Mouse (Mus musculus) spleen, embryonic (tissue): ENCODE data around the gene Synpo2.
"Not testable (repeated sequence)": the region's sequence is repeated elsewhere in the genome, so short reads cannot be mapped to it uniquely, and the experiment has no call there.

Source experiments
- CTCF ChIA-PET: fragments of 350-600 bp; sonication (Branson Sonifier 250); formaldehyde crosslinking; loops from one replicate; lab custom pipeline; 2022; lab: Charles Lee

Synpo2 gene

DNA sequence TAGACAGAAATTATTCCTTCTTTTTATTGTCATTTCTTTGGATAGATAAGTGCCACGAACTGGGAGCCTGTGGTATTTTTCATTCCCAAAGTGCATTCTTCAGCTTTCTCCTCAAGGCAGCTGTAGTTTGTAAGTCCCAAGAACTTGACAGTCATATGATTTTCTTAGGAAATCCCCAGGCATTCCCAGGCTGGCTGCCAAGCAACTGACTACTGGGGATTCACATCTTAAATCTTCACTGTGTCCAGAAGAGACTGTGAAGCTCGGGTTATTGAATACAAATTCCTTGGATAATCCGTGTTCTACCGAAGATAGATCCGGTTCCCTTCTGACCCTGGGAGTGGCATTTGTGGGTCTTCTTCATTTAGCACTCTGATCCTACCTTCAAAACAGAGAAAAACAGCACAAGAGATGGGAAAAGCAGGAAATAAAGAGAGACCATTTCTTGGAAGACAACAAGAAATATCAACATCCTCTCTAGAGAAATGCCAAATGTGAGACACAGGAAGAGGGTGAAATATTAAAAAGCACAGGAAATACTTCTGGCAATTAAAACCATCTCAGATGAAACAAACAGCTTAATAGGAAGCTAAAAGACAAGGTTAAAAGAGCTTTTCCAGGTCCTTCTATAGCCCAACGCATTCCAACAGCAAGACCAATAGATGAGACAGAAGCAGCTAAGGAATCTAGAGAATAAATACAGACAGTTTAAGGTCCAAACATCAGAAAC, 97.5 kb downstream of the Synpo2 start:
- CTCF ChIA-PET: no interaction called here

DNA sequence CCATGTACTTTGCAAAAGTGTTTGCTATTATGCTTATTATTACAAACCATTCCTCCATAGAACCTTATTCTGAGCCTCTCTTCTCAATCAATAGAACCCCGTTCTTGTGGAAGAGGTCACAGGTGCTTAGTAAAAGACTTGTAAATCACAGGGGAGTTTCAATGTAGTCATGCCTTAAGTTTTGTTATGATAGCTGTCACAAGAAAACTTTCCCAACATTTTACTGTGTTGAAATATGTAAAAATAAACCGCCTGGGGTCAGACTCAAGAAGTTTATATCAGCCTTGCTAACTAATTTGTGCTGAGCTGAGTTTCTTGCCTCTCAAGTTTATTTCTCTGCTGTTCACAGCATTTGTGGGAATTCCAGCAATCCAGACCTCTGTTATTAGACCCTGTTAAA, 103.8 kb downstream of the Synpo2 start:
- CTCF ChIA-PET: no interaction called here

DNA sequence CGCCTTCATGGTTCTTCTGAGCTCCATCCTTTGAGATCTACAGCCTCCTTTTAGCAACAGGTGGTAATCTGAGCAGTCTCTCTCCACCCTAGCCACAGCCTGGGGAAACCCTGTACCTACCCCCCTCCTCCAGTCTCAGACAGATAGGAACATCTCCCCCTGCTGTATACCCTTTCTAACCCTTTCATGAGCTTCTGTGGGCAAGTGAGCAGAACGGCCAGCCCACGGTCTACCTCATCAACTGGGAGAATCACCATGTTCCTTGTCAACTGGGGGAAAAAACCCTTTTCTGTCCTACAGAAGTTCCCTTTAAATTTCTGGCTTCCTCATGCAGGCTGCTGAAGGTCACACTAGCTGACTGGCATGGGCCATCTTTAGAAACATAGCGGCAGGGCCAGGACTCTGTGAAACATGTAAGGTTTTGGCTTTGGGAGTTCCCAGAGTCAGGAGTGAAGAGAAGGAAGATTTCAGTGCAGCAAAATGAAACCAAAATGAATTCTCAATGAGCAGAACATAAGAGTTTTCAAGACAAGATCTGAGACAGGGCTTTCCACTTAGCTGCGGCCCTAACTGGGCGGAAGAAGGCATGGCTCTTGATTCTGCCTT, 104.7 kb downstream of the Synpo2 start:
- CTCF ChIA-PET: no interaction called here

DNA sequence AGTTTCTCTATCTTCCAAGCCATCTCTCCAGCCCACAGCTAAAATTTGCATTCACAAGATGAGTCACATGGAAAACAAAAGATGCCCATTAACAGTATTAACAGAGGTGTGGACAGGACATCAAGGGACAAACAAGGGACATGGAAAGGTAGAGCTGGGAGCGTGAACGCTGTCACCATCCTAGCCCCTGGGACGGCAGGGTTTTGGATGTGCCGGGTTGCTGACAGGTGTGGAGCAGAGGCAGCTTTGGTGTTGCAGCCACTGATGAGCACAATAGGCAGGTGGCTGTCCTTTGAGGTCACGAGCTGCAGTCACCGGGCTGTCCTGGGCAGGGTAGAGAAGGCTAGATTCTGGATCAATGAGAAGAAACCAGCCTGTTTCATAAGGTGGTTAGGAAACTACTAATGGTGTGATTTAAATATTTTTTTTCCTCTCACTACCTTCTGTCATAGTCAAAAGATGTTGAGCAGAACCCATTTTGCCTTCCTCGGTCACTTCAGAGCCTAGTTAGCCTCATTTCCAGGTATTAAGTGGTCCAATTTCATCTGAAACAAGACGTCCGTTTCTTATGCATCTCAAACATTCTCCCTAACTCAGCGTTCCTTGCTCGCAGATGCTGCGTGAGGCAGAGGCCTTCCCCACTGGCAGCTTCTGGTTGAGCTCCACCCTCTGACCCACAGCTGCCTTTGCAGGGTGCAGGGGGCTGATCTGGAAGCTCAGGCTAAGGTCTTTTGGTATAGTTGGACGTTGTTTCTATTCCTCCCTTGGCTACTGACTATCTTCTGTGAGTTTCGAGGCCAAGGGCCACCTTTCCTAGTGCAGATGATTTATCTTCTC, 105.4 kb downstream of the Synpo2 start:
- CTCF ChIA-PET: no interaction called here

DNA sequence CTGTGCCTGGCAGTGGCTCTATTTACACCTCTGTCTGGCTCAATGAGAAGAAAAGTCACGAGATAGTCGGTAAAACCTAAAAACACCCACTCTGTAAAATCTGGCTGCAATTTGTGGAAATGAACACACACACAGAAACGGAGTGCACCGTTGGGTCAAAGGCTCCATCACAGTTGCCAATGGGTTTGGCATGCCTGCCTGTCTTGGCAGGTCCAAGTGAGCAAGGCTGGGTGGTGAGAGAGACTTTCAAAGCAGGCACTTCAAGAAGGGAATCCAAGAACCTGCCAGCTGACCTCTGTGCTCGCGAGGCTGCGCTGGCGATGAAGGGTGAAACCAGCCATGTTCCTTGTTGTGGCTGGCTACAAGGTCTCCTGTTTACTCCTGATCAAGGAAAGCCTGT, 107.2 kb downstream of the Synpo2 start:
- CTCF ChIA-PET: no interaction called here

DNA sequence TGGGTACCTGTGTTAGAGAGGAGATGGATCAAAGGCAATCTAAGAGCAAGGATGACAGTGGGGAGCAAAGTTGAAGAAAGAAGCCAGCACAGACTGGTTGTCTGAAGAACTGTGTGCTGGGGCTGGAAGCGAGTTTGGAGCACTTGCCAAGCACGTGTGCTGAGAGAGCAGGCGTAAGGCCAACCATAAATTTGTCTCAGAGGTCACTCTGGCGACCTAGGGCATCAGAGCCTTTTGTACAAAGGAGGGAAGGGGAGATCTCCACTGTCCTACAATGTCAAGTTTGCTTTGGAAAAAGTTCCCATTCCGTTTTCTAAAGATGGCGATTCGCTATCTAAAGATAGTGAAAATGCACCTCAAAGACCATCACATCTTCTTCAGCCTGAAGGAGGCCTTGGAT, 107.9 kb downstream of the Synpo2 start:
- CTCF ChIA-PET: no interaction called here

DNA sequence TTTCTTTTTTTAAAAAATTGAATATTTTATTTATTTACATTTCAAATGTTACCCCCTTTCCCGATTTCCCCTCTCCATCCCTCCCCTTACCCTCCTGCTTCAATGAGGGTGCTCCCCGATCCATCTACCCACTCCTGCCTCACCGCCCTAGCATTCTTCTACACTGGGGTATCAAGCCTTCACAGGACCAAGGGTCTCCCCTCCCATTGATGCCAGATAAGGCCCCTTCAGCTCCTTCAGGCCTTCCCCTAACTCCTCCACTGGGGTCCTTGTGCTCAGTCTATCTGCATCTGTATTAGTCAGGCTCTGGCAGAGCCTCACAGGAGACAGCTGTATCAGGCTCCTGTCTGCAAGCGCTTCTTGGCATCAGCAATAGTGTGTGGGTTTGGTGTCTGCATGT, 109.2 kb downstream of the Synpo2 start:
- CTCF ChIA-PET: not testable (repeated sequence)

DNA sequence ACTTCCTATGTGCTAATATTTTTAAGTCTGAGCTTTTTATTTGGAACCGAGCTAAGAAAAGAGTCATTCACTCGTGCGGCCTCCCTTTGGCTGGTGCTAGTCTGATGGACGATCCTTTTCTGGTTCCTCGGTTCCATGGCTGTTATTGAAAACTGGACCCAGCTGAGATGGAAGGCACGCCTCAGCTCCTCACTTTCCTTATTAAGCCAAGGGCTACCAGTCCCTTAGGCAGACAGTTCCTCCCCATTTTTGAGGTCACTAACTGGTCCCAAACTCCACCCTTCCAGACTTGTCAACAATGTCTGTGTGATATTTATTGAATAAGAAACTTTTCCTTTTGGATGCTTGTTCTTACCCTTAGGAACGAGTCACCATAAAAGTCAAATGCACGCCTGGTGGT, 112.1 kb downstream of the Synpo2 start:
- CTCF ChIA-PET: no interaction called here

DNA sequence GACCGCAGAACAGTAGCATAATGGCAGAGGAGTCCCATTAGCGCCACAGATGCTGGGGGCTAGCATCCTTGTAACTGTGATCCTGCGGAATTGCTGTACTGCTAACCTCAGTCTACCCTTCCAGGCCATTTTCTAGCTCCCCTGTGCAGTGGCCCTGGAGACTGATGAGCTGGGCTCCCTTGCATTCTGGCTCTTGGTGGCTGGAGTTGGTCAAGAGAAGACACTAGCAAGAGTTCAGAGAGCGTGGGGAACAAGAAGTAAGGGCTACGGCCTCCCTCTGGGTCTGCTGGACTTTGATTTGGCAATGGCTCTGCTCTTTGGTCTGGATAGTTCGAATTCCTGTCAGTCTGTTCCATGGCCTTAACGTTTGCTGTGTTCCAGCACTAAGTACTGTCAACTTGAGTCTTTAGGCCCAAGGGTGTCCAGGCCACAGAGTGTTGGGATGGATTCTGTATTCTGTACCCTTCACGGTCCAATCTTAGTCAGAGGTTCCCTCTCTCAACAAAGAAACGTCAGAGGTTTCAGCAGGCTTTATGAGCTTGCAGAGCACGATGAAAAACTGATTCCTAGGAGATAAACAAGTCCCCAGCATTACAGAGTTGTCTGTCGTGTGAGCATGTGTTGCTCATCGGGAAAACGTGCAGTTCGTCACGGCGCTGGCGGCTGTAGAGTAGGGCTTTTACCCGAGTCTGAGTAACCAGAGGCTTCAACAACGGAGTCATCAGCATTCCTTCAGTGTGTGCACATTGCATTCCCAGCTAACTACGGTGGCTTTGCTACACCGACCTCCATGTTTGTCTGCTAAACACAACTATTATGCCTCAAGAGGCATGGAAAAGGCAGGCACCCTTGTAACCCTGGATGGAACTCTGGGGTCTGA, 113.6 kb downstream of the Synpo2 start:
- CTCF ChIA-PET: no interaction called here

DNA sequence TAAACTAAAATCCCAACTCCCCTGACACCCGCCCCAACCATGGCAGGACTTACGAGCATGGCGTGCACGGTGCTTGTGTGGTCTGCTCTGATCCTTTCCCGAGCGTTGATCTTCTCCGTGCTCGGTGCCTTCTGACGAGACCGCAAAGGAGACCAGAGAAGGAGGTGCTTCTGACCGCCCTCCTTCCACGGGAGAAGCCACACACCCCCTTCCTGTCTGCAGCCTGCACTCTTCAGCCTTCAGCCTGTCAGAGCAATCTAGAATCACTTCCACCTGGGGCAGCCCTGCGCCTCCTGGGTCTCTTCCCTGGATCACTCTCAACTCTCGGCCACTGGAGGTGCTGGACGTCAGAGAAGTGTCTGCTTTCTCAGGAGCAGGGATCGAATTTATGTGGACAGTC, 119.0 kb downstream of the Synpo2 start:
- CTCF ChIA-PET: no interaction called here

DNA sequence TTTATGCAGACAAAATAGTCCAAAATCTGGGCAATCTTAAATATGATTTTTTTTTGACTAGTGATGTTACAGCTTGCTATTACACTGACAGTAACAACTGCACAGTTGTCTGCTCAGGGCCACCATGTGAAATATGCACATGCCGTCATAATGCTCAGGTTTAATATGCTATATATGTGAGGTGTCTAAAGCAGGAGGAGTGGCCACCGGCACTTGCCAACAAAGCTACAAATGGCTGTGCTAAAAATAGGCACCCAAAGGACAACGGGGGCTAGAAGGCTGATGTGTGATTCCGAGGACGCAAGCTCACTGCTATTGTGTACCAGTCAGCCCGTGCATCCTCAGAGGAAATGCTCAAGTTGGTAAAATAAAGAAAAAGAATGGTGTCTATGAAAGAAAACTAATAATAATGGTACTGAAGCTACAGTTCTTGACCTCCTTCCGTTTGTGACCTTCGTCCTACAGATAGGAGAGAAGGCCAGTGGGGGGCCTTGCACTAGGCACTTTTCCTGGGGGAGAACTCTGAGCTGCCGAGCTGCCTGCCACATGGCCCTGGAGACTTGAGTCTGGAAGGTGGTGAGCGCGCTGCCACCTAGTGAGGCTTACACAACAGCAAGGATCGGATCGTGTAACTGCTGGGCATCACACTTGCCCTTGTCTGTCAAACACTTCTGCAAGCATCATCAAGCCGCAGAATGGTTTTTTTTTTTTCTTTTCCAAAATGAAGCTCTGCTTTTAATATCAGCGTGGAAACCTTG, 120.0 kb downstream of the Synpo2 start:
- CTCF ChIA-PET: no interaction called here

DNA sequence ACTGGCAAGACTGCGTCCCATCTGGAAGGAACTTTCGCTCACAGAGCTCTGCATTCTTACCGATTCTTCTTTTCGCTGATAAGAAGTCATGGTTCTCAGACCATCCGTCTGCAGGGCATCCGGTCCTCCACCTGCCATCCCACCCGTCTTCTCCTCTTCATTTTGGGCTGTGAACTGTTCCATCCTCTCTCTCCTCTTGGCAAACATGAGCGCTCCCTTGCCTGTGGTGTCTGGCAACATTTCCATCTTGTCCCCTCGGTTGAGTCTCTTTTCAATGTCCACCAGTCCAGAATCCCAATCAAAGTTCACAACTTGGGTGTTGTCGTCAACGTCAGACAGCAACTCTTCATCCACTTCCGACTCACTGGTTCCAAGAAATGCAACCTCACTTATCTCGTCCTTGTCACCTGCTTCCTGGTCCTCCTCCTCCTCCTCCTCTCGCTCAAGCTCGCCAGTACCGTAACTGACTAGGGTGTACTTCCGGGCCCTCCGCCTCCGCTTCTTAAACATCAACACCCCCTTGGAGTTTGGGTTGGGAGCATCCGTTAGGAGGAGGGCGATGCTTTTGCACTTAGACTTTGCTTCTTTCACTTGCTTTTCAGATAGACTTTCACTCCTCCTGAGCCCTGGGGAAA, 121.8 kb downstream of the Synpo2 start:
- CTCF ChIA-PET: no interaction called here

DNA sequence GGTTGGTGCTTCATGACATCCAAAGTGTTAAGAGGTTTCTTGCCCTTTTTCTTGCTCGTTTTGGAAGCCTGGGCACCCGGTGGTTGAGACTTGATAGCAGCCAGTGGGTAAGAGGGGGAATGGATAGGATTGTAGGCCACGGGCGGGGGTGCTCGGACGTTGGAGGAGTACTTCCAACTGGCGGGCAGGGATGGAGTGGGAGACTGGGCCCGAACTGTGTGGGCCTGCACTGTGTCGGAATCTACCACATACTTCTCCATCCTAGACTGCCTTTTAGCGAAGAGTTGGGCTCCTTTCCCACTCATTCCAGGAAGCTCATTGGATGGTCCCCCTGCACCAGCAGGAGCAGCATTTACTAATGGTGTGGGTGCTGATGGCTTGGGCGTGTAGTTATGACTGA, 123.2 kb downstream of the Synpo2 start:
- CTCF ChIA-PET: no interaction called here

DNA sequence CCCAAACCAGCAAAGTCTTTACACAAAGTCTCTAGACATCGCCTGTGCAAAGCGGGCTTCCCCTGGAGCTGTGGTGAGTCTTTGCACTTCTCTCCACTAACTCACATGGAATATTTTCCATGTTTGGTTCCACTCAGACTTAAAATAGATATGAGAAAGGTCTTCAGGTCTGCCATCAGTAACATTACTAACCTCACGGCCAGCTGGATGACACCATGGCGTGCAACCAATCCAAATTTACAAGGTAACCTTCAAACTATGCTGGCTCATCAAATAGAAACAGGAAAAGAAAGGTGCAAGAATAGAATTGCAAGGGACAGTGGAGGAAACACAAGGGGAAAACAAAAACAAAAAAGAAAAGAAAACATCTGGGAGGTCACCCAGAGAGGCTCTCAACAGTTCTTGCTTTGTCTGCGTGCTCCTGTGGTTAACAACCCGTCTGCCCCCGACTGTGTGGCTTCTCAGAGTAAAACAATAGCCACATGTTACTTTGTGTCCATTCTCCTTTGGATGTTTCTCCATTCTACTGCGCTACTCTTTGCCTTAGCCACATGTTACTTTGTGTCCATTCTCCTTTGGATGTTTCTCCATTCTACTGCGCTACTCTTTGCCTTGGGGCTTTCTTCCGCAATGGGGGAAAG, 124.8 kb downstream of the Synpo2 start:
- CTCF ChIA-PET: no interaction called here

DNA sequence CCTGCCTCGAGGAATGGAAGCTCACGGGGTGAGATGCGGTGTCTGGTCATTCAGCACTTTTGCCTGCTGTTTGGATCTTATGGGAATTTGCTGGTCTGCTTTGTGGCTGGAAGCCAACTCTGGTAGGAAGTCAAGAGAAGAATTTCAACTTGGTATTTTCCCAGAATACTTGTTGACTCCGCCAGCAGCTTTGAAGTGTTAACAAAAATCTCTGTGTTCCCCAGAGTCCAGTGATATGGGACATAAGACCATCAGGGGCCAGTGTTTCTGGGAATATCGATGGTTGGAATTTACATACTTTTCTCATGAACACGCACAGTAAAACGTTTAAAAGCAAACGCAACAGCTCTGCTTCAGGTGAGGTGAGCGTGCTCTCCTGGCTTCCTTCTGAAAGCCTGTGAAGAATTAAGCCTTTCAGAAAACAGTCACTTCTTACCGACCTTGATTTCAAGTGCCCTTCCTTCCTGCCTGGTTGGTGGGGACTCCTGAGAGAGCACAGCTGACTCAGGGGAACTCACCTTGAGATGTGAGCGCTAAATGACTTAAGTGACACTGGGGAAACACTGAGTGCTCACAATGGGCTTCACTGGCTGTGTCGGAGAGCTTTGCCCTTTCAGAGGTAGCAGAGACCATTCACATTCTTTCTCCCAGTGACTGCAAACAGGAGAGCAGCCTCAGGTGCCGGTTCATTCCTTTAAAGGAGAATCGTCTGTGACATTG, 128.0 kb downstream of the Synpo2 start:
- CTCF ChIA-PET: interaction anchor here (0.5 kb wide), 1 partner anchor 111 kb away, joined by 4 read pairs; no protein-coding TSS in a partner anchor

DNA sequence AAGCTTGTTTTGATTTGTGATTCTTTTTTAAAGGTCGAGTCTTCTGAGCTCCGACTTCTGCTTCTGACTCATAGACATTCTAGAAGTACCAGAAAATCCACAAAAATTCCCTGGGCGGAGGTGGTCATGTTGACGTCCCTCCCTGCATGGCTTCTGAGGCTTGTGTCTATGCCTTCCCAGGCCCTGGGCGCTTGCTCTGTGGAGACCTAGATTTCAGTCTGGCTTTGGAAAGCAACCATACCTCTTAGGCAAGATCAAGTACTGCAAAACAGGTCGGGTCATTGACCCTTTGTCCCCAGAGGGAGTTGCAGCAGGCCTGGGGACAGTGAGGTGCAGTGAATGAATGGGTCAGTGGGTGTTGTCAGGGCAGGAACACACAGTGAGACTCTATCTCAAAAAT, 131.6 kb downstream of the Synpo2 start:
- CTCF ChIA-PET: no interaction called here

DNA sequence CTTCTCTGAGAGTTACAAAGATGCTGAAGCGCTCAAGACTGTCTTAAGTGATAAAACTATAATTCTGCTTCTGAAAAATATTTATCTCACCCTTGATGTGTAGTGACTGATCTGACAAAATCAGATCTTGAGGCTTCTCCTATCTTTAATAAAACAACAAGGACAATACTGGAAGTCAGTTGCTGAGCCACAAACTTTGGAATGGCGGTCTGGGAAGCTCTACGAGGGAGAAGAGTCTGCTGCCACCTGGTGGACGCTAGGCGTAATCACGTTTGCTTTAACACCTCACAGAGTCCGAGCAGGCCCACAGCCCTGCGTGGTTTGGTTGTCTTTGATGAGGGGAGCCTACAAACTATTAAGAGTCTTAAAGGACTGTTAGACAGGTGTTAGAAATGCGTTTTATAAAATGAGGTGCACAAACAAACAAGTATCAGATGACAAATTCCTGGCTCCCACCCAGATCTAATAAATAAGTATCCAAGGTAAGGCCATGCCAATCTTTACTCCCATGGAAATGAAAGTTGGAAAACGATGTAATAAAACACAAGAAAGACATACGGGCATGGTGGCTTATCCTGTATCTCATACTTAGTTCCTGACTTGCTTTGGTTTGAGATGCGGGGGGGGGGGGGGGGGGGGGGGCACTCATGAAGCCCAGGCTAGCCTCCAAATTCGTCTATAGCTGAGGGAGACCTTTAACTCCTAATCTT, 132.6 kb downstream of the Synpo2 start:
- CTCF ChIA-PET: interaction anchor here (0.6 to 0.7 kb wide), 2 partner anchors 108 to 118 kb away, joined by 3 to 5 read pairs; no protein-coding TSS in a partner anchor

DNA sequence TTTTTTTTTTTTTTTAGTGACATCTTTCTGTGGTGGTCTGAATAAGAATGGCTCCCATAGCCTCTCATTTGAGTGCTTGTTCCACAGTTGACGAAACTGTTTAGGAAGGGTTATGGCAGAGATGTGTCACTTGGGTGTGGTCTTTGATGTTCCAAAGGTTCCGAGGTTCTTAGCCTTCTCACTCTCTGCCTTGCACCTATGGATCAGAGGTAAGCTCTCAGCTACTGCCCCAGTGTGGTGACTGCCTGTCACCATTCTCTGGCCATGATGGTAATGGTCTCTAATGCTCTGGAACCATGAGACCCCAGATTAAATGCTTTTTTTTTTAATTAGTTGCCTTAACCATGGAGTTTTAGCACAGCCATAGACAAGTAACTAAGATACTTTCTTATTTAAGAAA, 134.2 kb downstream of the Synpo2 start:
- CTCF ChIA-PET: no interaction called here

DNA sequence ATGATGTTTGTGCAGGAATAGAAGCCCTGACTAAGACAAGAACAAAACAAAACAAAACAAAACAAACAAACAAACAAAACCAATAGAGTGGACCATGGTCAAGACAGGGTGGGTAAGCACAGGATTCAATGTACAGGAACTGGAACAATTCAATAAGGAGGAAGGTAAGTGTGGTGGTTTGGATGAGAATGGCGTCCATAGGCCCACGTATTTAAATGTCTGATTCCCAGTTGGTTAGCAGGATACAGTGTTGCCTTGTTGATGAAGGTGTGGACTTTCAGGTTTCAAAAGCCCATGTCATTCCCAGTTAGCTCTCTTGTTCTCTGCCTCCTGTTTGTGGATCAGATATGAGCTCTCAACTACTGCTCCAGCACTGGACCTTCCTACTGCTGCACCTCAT, 140.8 kb downstream of the Synpo2 start:
- CTCF ChIA-PET: no interaction called here
